Mouse (Mus musculus) MEL (cell line): ENCODE results near the gene Pla2g1b.
"Not testable (repeated sequence)": the region's sequence is repeated elsewhere in the genome, so short reads cannot be mapped to it uniquely, and the experiment has no call there.

Source experiments
- CHD1 ChIP-seq: IDR thresholded peaks from 2 replicates; pipeline ENCODE4 v1.6.1; 2012; ENCODE audit warnings: low read depth, mild to moderate bottlenecking, inconsistent platforms, low read length, improper control_type of control experiment
- CHD2 ChIP-seq: IDR thresholded peaks from 2 replicates; pipeline ENCODE4 v1.6.1; 2011; ENCODE audit warnings: low read length, improper control_type of control experiment
- CTCF ChIP-seq, 3 experiments: IDR thresholded peaks in 2 of 3; conservative IDR thresholded peaks in 1 of 3; 2 replicates each; pipeline ENCODE4 v1.5.1; 2011 to 2012; ENCODE audit warnings: low read length in 3 of 3, low read depth in 2 of 3, mild to moderate bottlenecking in 2 of 3, improper control_type of control experiment in 1 of 3, inconsistent platforms in 1 of 3, mixed read lengths in 1 of 3, moderate library complexity in 1 of 3; ENCODE audit not compliant: control insufficient read depth in 1 of 3, insufficient read depth in 1 of 3, poor library complexity in 1 of 3, severe bottlenecking in 1 of 3
- EP300 ChIP-seq, 2 experiments: IDR thresholded peaks; 2 replicates each; pipeline ENCODE4 v1.6.1; 2011; ENCODE audit warnings: improper control_type of control experiment in 2 of 2, low read length in 2 of 2, low read depth in 1 of 2, mild to moderate bottlenecking in 1 of 2
- JUND ChIP-seq: IDR thresholded peaks from 2 replicates; pipeline ENCODE4 v1.6.1; 2011; ENCODE audit warnings: low read depth, mild to moderate bottlenecking, improper control_type of control experiment, low read length
- MAX ChIP-seq: IDR thresholded peaks from 2 replicates; pipeline ENCODE4 v1.6.1; 2011; ENCODE audit warnings: low read length, improper control_type of control experiment
- POLR2A ChIP-seq, 2 experiments: IDR thresholded peaks; 2 replicates each; pipeline ENCODE4 v1.6.1; 2011 to 2012; ENCODE audit warnings: low read length in 2 of 2, mild to moderate bottlenecking in 2 of 2, control low read depth in 1 of 2, improper control_type of control experiment in 1 of 2, low read depth in 1 of 2, moderate library complexity in 1 of 2; ENCODE audit not compliant: control insufficient read depth in 1 of 2, insufficient read depth in 1 of 2, poor library complexity in 1 of 2
- RCOR1 ChIP-seq: IDR thresholded peaks from 2 replicates; pipeline ENCODE4 v1.6.1; 2012; ENCODE audit warnings: low read depth, mild to moderate bottlenecking, inconsistent platforms, low read length, improper control_type of control experiment
- TAL1 ChIP-seq: IDR thresholded peaks from 2 replicates; pipeline ENCODE4 v1.6.1; 2012; ENCODE audit warnings: mild to moderate bottlenecking, inconsistent platforms, low read length, moderate library complexity, mixed read lengths
- ZKSCAN1 ChIP-seq: IDR thresholded peaks from 2 replicates; pipeline ENCODE4 v1.6.1; 2012; ENCODE audit warnings: low read depth, mild to moderate bottlenecking, inconsistent platforms, low read length, improper control_type of control experiment, moderate library complexity
- ZNF384 ChIP-seq: IDR thresholded peaks from 2 replicates; pipeline ENCODE4 v1.6.1; 2012; ENCODE audit warnings: low read depth, mild to moderate bottlenecking, inconsistent platforms, low read length, improper control_type of control experiment

DNA sequence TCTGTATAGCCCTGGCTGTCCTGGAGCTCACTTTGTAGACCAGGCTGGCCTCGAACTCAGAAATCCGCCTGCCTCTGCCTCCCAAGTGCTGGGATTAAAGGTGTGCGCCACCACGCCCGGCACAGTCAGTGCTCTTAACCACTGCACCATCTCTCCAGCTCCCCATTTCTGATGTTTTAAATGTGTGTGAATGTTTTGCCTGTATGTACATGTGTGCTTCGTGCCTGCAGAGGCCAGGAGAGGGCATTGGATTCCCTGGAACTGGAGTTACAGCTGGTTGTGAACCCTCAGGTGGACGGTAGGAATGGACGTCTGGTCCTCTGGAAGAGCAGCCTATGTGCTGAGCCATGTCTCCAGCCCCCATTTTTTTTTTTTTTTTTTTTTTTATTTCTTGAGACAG lies 52.2 kb downstream of the Pla2g1b start:
- TF ChIP-seq CTCF (IDR thresholded peaks at IDR 0.05 in 2 of 3, conservative IDR thresholded peaks at IDR 0.05 in 1 of 3; ENCODE audit: control insufficient read depth in 1 of 3, insufficient read depth in 1 of 3, low read depth in 2 of 3, low read length in 3 of 3, poor library complexity in 1 of 3, severe bottlenecking in 1 of 3); JUND; EP300 (IDR thresholded peaks at IDR 0.05; ENCODE audit: low read depth in 1 of 2, low read length in 2 of 2); CHD1; POLR2A (IDR thresholded peaks at IDR 0.05; ENCODE audit: control insufficient read depth in 1 of 2, insufficient read depth in 1 of 2, low read depth in 1 of 2, low read length in 2 of 2, poor library complexity in 1 of 2); TAL1; ZNF384; RCOR1; CHD2; ZKSCAN1; MAX: not testable (repeated sequence)
